Mouse (Mus musculus): ENCODE measurements around the gene Cluap1. TPM values are rescaled to one million over a fixed set of nuclear protein-coding genes. Genes with fewer than 3 reads are reported as not detected.

Gene Cluap1
- polyA plus RNA-seq, 1 experiment from 2014 or later = 40.1 TPM

Small RNA genes within 50 kb of the gene (microRNA-seq; reads per million reads assigned to microRNA genes)
- gene Gm23493 = not detected

Other genes starting within 250 kb of the Cluap1 start
- gene Mefv, start 190.7 kb upstream of the Cluap1 start, polyA plus RNA-seq (2015; fragmentation: Nextera tagmentation; extraction: Ambion mirVana) = not detected in 2 replicates
- gene Zfp263, start 164.7 kb upstream of the Cluap1 start, polyA plus RNA-seq (2015; fragmentation: Nextera tagmentation; extraction: Ambion mirVana) = 57.9 and 60.6 TPM in 2 replicates
- not detected in 2 replicates for gene Olfr15, start 77.9 kb upstream of the Cluap1 start, polyA plus RNA-seq (2015; fragmentation: Nextera tagmentation; extraction: Ambion mirVana)
- 2.6 TPM in 2 replicates for gene Zfp174, start 61.5 kb upstream of the Cluap1 start, polyA plus RNA-seq (2015; fragmentation: Nextera tagmentation; extraction: Ambion mirVana)
- gene Naa60, start 36.4 kb upstream of the Cluap1 start, polyA plus RNA-seq (2015; fragmentation: Nextera tagmentation; extraction: Ambion mirVana) = 81.2 and 82.1 TPM in 2 replicates
- 11.7 and 12.8 TPM in 2 replicates for gene Zfp597, start 24.2 kb upstream of the Cluap1 start, polyA plus RNA-seq (2015; fragmentation: Nextera tagmentation; extraction: Ambion mirVana)
- 1.6 and 4.7 TPM in 2 replicates for gene Gm20695, start 24.2 kb upstream of the Cluap1 start, polyA plus RNA-seq (2015; fragmentation: Nextera tagmentation; extraction: Ambion mirVana)
- 12.9 and 14.9 TPM in 2 replicates for gene 1700037C18Rik, start 112 bp upstream of the Cluap1 start, polyA plus RNA-seq (2015; fragmentation: Nextera tagmentation; extraction: Ambion mirVana)
- gene Nlrc3, start 67.8 kb downstream of the Cluap1 start, polyA plus RNA-seq (2015; fragmentation: Nextera tagmentation; extraction: Ambion mirVana) = 0.84 and 1.1 TPM in 2 replicates
- 21.9 and 23.0 TPM in 2 replicates for gene Slx4, start 95.0 kb downstream of the Cluap1 start, polyA plus RNA-seq (2015; fragmentation: Nextera tagmentation; extraction: Ambion mirVana)
- gene Dnase1, start 128.1 kb downstream of the Cluap1 start, polyA plus RNA-seq (2015; fragmentation: Nextera tagmentation; extraction: Ambion mirVana) = 5.7 and 7.3 TPM in 2 replicates
- 51.5 and 52.9 TPM in 2 replicates for gene Trap1, start 169.0 kb downstream of the Cluap1 start, polyA plus RNA-seq (2015; fragmentation: Nextera tagmentation; extraction: Ambion mirVana)

All from forebrain, embryonic 15.5 days (tissue).